Mouse (Mus musculus) cortical plate, adult 2 months (tissue): Measurements from ENCODE around the gene Cc2d2a.

Experiments used
- CTCF ChIP-seq: fragments of 200-500 bp; IDR thresholded peaks from 2 replicates; pipeline ENCODE4 v1.5.1; 2011; ENCODE audit warnings: mild to moderate bottlenecking, control low read depth, low read length; ENCODE audit not compliant: insufficient read depth; ENCODE audit errors: extremely low read depth
- POLR2A ChIP-seq: fragments of 200-500 bp; IDR thresholded peaks from 2 replicates; pipeline ENCODE4 v1.6.1; 2011; ENCODE audit warnings: mild to moderate bottlenecking, low read length, control low read depth; ENCODE audit not compliant: insufficient read depth; ENCODE audit errors: extremely low read depth

- TF ChIP-seq CTCF (no peak), POLR2A (no peak)
Observed at GRCm38 (mm10) chr5:43745156-43745555, 83.0 kb downstream of the Cc2d2a start.
